Mouse (Mus musculus): ENCODE data around the gene Gtf2a1. TPM values are rescaled to one million over a fixed set of nuclear protein-coding genes. Genes with fewer than 3 reads are reported as not detected.
"Not testable (repeated sequence)": the region's sequence is repeated elsewhere in the genome, so short reads cannot be mapped to it uniquely, and the experiment has no call there.

Gtf2a1 gene
- polyA plus RNA-seq, 1 experiment from 2014 or later = 57.8 TPM

GRCm38 (mm10) chr12:91592128-91592527 lies 1.8 kb upstream of the Gtf2a1 start:
- H3K27me3 ChIP-seq (ENCODE audit: control insufficient read depth, insufficient read depth, low read length) = no peaks in the 10 kb centered on the region
- no peak overlapping the region for H3K4me3 ChIP-seq (replicated peaks; ENCODE audit: low read length)
- H3K27ac ChIP-seq = no peak overlapping the region
- peaks cover 9% of the 10 kb centered on the region for H3K4me1 ChIP-seq (replicated peaks; ENCODE audit: control insufficient read depth, insufficient read depth, low read length)
- WGBS = 94% methylated on average over 3 of the region's 3 CpGs
- no peak overlapping the region for H3K4me2 ChIP-seq (replicated peaks)
- H3K36me3 ChIP-seq (replicated peaks; ENCODE audit: control insufficient read depth, insufficient read depth) = no peaks in the 10 kb centered on the region
- H3K9me3 ChIP-seq (ENCODE audit: control insufficient read depth, low read length) = no peaks in the 10 kb centered on the region
- DNase-seq (ENCODE audit: low spot score) (no peak), ATAC-seq (ENCODE audit: low FRiP score) (no peak)
- no peak overlapping the region for H3K9ac ChIP-seq

GRCm38 (mm10) chr12:91591191-91591590 lies 904 bp upstream of the Gtf2a1 start:
- no peak for ATAC-seq (ENCODE audit: low FRiP score)

GRCm38 (mm10) chr12:91590716-91591115 lies 429 bp upstream of the Gtf2a1 start:
- DNase-seq (ENCODE audit: low spot score) = no peak

More at GRCm38 (mm10) chr12:91591191-91591590, 904 bp upstream of the Gtf2a1 start:
- H3K27ac ChIP-seq = peak overlapping the region; percentile 100; the same call in 1 of the 2 replicates
- 88% methylated on average over 1 of the region's 1 CpGs for WGBS
- no peak for DNase-seq (ENCODE audit: low spot score)
- no peaks in the 10 kb centered on the region for H3K9me3 ChIP-seq (ENCODE audit: control insufficient read depth, low read length)
- no peaks in the 10 kb centered on the region for H3K27me3 ChIP-seq (ENCODE audit: control insufficient read depth, insufficient read depth, low read length)
- peak overlapping the region; percentile 95 for H3K4me3 ChIP-seq (replicated peaks; ENCODE audit: low read length)
- H3K4me2 ChIP-seq (replicated peaks) = peak overlapping the region; percentile 82
- H3K4me1 ChIP-seq (replicated peaks; ENCODE audit: control insufficient read depth, insufficient read depth, low read length) = peaks cover 18% of the 10 kb centered on the region
- H3K36me3 ChIP-seq (replicated peaks; ENCODE audit: control insufficient read depth, insufficient read depth) = no peaks in the 10 kb centered on the region
- peak overlapping the region; percentile 100; the same call in 1 of the 2 replicates for H3K9ac ChIP-seq

GRCm38 (mm10) chr12:91589542-91589846 lies 793 bp downstream of the Gtf2a1 start:
- no peaks in the 10 kb centered on the region for H3K27me3 ChIP-seq (ENCODE audit: control insufficient read depth, insufficient read depth, low read length)
- peak overlapping the region; percentile 100 for H3K27ac ChIP-seq
- peak overlapping the region; percentile 100 for H3K9ac ChIP-seq
- peak overlapping the region; percentile 95 for H3K4me3 ChIP-seq (replicated peaks; ENCODE audit: low read length)
- peak overlapping the region; percentile 28; the same call in 1 of the 2 replicates for H3K4me2 ChIP-seq (replicated peaks)
- H3K4me1 ChIP-seq (replicated peaks; ENCODE audit: control insufficient read depth, insufficient read depth, low read length) = peaks cover 24% of the 10 kb centered on the region
- WGBS = 0% methylated on average over 11 of the region's 11 CpGs
- no peak for DNase-seq (ENCODE audit: low spot score)
- ATAC-seq (ENCODE audit: low FRiP score) = no peak
- no peaks in the 10 kb centered on the region for H3K9me3 ChIP-seq (ENCODE audit: control insufficient read depth, low read length)
- H3K36me3 ChIP-seq (replicated peaks; ENCODE audit: control insufficient read depth, insufficient read depth) = peaks cover 15% of the 10 kb centered on the region

More at GRCm38 (mm10) chr12:91590716-91591115, 429 bp upstream of the Gtf2a1 start:
- H3K9me3 ChIP-seq (ENCODE audit: control insufficient read depth, low read length) = no peaks in the 10 kb centered on the region
- peak overlapping the region; percentile 100 for H3K27ac ChIP-seq
- peaks cover 18% of the 10 kb centered on the region for H3K4me1 ChIP-seq (replicated peaks; ENCODE audit: control insufficient read depth, insufficient read depth, low read length)
- no peak for ATAC-seq (ENCODE audit: low FRiP score)
- 23% methylated on average over 6 of the region's 6 CpGs for WGBS
- H3K9ac ChIP-seq = peak overlapping the region; percentile 100
- H3K4me2 ChIP-seq (replicated peaks) = peak overlapping the region; percentile 82
- peak overlapping the region; percentile 95 for H3K4me3 ChIP-seq (replicated peaks; ENCODE audit: low read length)
- H3K36me3 ChIP-seq (replicated peaks; ENCODE audit: control insufficient read depth, insufficient read depth) = peaks cover 3% of the 10 kb centered on the region; the same call in 1 of the 2 replicates
- H3K27me3 ChIP-seq (ENCODE audit: control insufficient read depth, insufficient read depth, low read length) = no peaks in the 10 kb centered on the region

GRCm38 (mm10) chr12:91588670-91589541 lies 1.4 kb downstream of the Gtf2a1 start:
- WGBS = under 1% methylated on average over 81 of the region's 83 CpGs
- Histone ChIP-seq H3K27me3 (ENCODE audit: control insufficient read depth, insufficient read depth, low read length) (no peaks in the 10 kb centered on the region), H3K36me3 (replicated peaks; ENCODE audit: control insufficient read depth, insufficient read depth) (peaks cover 21% of the 10 kb centered on the region), H3K4me2 (replicated peaks) (peak overlapping the region; percentile 60), H3K4me1 (replicated peaks; ENCODE audit: control insufficient read depth, insufficient read depth, low read length) (peaks cover 28% of the 10 kb centered on the region), H3K9me3 (ENCODE audit: control insufficient read depth, low read length) (no peaks in the 10 kb centered on the region), H3K27ac (peak overlapping the region; percentile 100), H3K9ac (peak overlapping the region; percentile 100), H3K4me3 (replicated peaks; ENCODE audit: low read length) (peak overlapping the region; percentile 95)
- ATAC-seq (ENCODE audit: low FRiP score) = peak; percentile 8; the same call in 1 of the 2 replicates
- DNase-seq (ENCODE audit: low spot score) = peak; percentile 72

- H3K27me3 ChIP-seq (ENCODE audit: control insufficient read depth, insufficient read depth, low read length) = no peaks in the 10 kb centered on the region
- 0% methylated on average over 32 of the region's 32 CpGs for WGBS
Observed at GRCm38 (mm10) chr12:91588176-91588669, 2.1 kb downstream of the Gtf2a1 start.

GRCm38 (mm10) chr12:91587491-91588033 lies 2.7 kb downstream of the Gtf2a1 start:
- Histone ChIP-seq H3K4me3 (replicated peaks; ENCODE audit: low read length) (peak overlapping the region; percentile 95), H3K9ac (peak overlapping the region; percentile 100), H3K4me1 (replicated peaks; ENCODE audit: control insufficient read depth, insufficient read depth, low read length) (peaks cover 39% of the 10 kb centered on the region), H3K36me3 (replicated peaks; ENCODE audit: control insufficient read depth, insufficient read depth) (peaks cover 31% of the 10 kb centered on the region), H3K27ac (peak overlapping the region; percentile 100), H3K9me3 (ENCODE audit: control insufficient read depth, low read length) (no peaks in the 10 kb centered on the region), H3K27me3 (ENCODE audit: control insufficient read depth, insufficient read depth, low read length) (no peaks in the 10 kb centered on the region), H3K4me2 (replicated peaks) (peak overlapping the region; percentile 60)
- peak; percentile 61 for DNase-seq (ENCODE audit: low spot score)
- ATAC-seq (ENCODE audit: low FRiP score) = no peak
- WGBS = 8% methylated on average over 5 of the region's 5 CpGs

More at GRCm38 (mm10) chr12:91588176-91588669, 2.1 kb downstream of the Gtf2a1 start:
- DNase-seq (ENCODE audit: low spot score) (peak; percentile 94), ATAC-seq (ENCODE audit: low FRiP score) (peak; percentile 92)
- Histone ChIP-seq H3K4me3 (replicated peaks; ENCODE audit: low read length) (peak overlapping the region; percentile 95), H3K27ac (peak overlapping the region; percentile 100), H3K4me2 (replicated peaks) (peak overlapping the region; percentile 60), H3K9ac (peak overlapping the region; percentile 100), H3K36me3 (replicated peaks; ENCODE audit: control insufficient read depth, insufficient read depth) (peaks cover 25% of the 10 kb centered on the region), H3K9me3 (ENCODE audit: control insufficient read depth, low read length) (no peaks in the 10 kb centered on the region), H3K4me1 (replicated peaks; ENCODE audit: control insufficient read depth, insufficient read depth, low read length) (peaks cover 32% of the 10 kb centered on the region)

GRCm38 (mm10) chr12:91587077-91587476 lies 3.2 kb downstream of the Gtf2a1 start:
- Histone ChIP-seq H3K4me1 (replicated peaks; ENCODE audit: control insufficient read depth, insufficient read depth, low read length) (peaks cover 42% of the 10 kb centered on the region), H3K4me2 (replicated peaks) (peak overlapping the region; percentile 60), H3K9me3 (ENCODE audit: control insufficient read depth, low read length) (no peaks in the 10 kb centered on the region), H3K27me3 (ENCODE audit: control insufficient read depth, insufficient read depth, low read length) (no peaks in the 10 kb centered on the region), H3K9ac (peak overlapping the region; percentile 100), H3K27ac (peak overlapping the region; percentile 100; the same call in 1 of the 2 replicates), H3K36me3 (replicated peaks; ENCODE audit: control insufficient read depth, insufficient read depth) (peaks cover 36% of the 10 kb centered on the region), H3K4me3 (replicated peaks; ENCODE audit: low read length) (peak overlapping the region; percentile 95)
- ATAC-seq (ENCODE audit: low FRiP score) (no peak), DNase-seq (ENCODE audit: low spot score) (no peak)
- 36% methylated on average over 3 of the region's 3 CpGs for WGBS

GRCm38 (mm10) chr12:91585815-91586214 lies 4.5 kb downstream of the Gtf2a1 start:
- not testable (repeated sequence) for H3K27me3 ChIP-seq (ENCODE audit: control insufficient read depth, insufficient read depth, low read length); H3K4me3 ChIP-seq (replicated peaks; ENCODE audit: low read length); ATAC-seq (ENCODE audit: low FRiP score); H3K27ac ChIP-seq; H3K9me3 ChIP-seq (ENCODE audit: control insufficient read depth, low read length); H3K9ac ChIP-seq; H3K4me2 ChIP-seq (replicated peaks); DNase-seq (ENCODE audit: low spot score)
- H3K36me3 ChIP-seq (replicated peaks; ENCODE audit: control insufficient read depth, insufficient read depth) = peaks cover 49% of the 10 kb centered on the region
- peaks cover 38% of the 10 kb centered on the region for H3K4me1 ChIP-seq (replicated peaks; ENCODE audit: control insufficient read depth, insufficient read depth, low read length)
- WGBS = 96% methylated on average over 4 of the region's 4 CpGs

Data from hindbrain, embryonic 14.5 days (tissue).